Mouse (Mus musculus) c-Kit-negative CD71-positive TER-119-positive erythroid progenitor cells, embryonic 14.5 days (primary cell): Measurements from ENCODE around the gene Rnf6.

Source experiments
- DNase-seq: peaks from one replicate; pipeline ENCODE4 v3.0.0-alpha.2; 2013; ENCODE audit warnings: low read depth, low spot score

Rnf6 gene

DNA sequence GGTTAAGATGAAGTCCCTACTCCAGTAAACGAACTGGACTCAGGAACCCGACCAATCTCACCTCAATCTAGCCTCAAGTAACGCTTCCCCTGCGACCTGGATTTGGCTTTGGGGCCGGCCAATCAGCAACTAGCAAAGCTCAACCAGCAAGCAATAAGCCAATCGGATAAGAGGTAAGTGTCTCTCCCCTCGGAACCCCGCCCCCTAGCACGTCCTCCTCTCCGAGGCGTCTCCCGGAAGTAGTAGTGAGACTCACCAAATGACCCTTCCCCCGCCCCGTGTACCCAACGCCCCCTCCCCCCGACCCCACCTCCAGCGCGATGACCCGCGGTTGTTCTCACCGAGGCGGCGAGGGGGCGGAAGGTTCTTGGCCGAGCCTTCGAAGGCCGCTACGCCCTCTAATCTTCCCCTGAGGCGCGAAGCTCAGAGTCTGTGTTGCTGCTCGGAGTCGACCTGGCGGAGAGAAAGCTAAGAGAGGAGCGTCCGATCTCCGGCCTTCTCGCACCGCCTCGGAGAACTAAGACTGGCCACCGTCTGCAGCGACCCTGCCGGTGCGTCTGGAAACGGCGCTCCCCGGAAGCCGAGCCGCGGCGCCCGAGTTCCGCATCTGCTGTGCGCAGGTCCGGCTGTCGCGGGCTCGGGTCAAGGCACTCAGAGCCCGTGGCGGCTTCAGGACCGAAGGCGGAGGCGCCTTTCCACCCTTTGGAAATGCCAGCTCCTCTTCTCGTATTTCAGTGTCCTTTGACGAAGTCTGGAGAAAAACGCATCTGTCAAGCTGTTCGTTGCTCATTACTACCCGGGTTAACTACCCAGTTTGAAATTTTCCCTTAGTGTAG, at the start of gene Rnf6:
Rnf6 (minus strand) TSS at position 677 of the 836 bp plus-strand sequence.
- DNase-seq, result peak; percentile 88

DNA sequence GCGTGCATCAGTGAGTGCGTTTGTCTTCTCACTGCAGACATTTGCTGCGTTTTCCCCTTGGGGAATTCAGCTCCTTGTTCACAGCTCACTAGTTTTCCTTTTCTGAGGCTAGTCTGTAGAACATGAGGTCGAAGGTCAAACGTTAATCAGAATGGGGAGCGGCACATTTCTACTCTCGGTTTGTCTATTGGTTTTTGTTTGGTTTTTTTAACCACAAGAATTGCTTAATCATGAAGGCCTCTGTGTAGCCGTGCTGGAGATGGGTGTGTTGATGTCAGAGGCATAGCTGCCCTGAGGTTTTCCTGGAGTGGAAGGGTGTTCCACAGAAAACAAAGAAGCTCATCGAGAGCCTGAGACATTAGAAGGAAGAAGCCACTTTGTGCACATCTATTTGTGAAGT, 49.2 kb upstream of the Rnf6 start:
- DNase-seq, result no peak

DNA sequence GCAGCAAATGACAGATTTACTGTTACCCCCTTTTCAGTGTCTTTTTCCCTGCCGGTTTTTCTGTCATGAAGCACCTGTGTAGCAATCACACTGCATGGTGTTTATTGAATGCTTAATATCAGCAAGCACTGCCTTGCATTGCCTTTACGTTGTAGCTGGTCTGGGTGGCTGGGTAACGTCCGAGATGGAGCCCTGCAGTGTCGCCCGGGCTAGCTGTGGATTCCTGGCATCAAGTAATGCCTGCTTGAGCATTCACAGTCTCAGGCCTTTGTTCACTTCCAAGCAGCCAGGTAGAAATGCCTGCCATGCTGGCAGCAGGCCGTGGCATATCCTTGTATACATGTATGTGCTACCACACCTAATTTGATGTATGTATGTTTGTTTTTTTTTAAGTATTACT, 46.4 kb upstream of the Rnf6 start:
- DNase-seq, result no peak

DNA sequence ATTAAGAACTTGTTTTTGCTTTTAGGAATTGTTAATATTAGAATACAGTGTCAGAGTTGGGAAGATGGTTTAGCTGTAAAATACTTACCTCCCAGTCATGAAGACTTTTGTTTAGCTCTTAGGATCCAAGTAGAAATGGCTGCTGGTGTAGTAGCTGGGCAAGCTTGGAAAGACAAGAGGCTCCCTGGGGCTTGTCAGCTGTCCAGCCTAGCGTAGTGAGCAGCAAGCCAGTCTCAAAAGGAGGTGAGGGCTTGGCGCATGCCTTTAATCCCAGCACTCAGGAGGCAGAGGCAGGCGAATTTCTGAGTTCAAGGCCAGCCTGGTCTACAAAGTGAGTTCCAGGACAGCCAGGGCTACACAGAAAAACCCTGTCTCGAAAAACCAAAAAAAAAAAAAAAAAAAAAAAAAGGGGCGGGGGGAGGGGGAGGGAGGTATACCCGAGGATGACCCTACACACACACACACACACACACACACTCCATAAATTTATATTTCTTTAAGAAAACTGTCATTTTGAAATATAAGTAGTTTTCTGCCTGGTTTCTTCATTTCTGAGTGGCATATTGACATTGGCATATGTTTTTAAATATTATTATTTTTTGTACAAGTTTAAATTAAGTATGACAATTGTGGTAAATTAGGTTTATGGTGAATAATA, 44.7 kb upstream of the Rnf6 start:
- DNase-seq, result no peak

DNA sequence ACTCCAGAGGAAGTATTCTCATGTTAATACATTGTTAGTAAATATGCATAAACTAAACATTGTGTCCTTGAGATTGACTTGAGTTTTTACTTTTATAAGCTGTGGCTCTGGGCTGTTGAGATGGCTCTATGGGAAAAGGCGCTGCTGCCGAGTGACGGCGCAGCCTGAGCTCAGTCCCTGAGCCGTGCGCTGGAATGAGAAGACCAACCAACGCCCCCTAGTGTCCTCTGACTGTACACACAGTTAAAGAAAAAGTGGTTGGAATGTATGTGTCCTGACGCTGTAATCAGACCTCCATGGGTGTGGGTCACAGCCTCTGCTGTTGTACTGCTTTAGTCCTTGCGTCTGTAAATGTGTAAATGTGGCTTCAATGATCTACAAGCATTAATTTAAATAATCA, 38.6 kb upstream of the Rnf6 start:
- peak; percentile 54 for DNase-seq

DNA sequence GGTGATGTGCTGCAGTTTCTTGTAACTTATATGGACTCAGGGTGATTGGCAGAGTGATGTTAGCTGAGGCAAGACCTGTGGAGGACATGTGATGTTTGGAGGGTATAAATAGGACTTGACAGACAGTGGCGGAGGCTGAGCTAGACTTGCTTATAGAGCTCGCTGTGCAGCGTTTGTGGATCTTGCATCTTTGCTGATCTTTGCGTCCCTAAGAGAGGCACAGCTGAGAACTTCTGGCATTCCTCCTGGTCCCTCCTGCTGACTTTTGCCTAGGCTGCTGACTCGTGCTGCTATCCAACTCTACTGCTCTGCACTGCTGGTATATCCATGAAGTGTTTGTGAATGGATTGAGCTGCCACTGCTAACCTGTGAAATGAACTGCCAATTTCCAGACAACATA, 32.3 kb upstream of the Rnf6 start:
- DNase-seq, result no peak

DNA sequence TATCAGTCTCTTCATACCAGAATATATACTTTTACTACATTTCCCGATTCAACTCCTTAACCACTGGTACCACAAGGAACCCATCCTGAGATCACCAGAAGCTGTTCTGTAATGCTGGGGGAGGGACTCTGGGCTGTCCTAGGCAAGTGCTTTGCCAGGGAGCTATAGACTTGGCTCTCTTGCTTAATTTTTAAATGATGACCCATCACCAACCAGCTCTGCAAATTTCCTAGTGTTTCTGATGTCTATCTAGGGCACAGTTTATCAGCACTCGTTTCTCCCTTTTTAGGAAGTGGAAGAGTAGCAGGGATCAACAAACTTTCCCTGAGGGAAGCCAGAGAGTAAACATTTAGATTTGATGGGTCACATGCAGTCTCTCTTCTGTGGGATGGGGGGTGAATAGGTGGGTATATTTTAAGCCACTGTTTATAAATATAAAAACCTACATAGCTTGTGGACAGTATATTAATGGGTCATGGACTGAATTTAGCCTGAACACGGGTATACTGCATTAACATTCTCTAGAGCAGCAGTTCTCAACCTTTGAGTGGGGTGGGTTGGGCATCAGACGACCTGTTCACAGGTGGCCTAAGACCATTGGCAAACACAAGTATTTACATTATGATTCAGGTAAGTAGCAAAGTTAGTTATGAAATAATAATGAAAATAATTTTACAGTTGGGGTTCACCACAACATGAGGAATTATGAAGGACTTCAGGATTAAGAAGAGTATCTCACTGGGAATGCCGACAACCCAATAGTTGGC, 30.5 kb upstream of the Rnf6 start:
- DNase-seq, result no peak

DNA sequence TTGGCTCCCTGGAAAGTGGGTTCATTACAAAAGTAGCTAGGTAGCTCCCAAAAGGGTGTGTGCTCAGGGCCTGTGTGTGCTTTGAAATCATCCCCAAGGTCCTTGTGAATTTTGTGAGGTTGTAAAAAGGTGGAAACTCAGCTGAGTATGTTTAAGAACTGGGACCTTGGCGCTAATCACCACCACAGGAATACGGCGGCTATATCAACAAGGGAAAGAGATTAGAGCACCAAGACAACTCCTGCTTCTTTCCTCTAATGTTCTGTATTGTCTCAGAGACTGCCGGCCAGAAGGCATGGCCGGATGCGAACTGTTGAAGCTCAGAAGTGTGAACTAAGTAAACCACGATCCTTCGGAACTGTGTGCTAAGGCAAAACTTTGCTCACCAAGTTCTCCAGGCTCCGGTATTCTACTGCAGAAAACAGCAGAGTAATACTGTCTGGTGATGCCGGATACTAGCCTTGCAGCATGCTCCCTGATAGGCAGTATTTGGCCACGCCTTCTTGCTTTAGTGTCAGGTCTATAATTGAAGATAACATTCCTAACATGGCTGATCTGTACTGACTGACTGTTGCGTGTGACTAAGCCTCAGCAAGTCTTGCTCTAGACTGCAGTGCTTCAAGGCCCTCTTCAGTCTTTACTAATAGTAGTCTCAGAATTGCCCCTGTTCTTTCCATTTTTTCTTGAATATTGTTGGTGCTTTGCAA, 29.2 kb upstream of the Rnf6 start:
- DNase-seq, result peak; percentile 83

DNA sequence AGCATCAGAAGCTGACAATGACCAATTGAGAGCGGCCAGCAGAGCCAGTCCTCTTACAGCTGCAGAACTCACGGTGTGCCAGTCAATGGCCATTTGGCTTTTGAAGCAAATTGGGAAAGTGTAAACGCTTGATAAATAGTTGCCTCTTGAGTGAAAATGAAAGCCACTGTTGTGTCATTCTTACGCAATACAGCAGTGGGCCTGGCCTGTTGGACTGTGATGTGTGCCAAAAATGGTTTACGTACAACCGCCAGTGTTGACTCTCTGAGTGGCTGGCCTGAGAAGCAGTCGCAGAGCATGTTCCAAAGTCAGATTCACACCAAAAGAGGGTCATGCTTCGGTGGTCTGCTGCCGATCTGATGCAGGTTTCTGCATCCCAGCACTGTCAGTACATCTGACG, 27.4 kb upstream of the Rnf6 start:
- DNase-seq, result no peak

DNA sequence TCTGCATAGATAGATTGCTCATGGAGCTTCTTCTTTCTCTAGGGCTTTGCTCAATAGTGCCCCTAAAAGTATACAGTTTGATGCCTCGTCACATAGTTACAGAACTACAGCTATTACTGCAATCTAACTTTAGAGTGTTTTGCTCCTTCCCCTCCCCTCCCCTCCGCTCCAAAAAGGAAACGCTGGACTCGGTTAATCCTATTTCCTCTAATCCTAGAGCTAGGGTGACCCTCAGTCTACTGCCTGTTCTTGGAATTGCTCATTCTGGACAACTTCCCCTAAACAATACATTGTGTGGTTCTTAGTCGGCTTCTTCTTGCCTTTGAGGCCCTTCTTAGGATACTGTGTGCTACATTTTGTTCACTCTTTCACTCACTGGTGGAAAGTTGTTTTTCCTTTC, 26.4 kb upstream of the Rnf6 start:
- no peak for DNase-seq

DNA sequence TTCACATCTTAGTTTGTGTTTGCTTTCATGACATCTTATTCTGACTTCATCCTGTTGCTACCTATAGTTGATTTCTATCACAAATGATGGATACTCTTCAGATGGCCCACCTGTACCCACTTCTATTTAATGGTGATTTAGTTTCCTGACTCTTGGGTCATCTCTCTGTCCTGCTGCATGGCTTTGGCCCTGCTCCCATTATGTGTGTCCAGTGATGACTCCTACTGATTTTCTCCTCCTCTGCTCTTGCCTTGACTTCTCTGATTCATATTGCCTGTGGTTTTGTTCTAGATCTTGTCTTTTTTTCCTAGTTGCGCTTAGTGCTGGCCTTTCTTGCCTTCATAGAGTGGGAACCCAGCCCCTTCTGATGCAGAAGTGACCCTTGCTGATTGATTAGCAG, 25.0 kb upstream of the Rnf6 start:
- DNase-seq, result no peak

DNA sequence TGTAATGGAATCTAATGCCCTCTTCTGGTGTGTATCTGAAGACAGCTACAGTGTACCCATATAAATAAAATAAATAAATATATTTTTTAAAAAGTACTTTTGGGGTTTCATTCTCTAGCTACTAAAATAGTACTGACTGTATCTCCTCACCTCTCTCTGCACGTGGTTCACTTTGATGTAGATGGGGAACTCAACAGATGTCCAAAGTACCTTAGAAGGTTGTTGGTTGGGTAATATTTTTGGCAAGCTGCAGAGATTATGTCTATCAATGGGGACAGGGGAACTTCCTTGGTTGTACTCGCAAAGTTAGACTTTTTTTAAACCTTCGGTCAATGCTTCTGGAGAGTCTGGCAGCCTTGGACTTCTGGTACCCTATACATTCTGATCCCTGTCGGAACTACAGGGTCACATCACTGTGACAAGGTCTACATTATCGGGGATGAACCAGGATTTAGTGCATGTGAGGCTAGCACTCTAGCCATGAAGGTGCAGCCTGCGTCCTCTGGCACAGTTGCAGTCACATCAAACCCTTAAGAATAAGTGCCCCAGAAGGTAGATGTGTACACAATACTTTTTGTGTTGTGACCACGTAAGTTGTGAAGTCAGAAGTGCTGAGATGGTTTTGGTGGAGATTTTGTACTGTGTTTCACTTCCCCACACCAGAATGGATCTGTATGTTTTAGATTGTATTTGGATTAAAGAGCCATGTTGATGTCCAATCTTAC, 24.5 kb upstream of the Rnf6 start:
- DNase-seq, result no peak

DNA sequence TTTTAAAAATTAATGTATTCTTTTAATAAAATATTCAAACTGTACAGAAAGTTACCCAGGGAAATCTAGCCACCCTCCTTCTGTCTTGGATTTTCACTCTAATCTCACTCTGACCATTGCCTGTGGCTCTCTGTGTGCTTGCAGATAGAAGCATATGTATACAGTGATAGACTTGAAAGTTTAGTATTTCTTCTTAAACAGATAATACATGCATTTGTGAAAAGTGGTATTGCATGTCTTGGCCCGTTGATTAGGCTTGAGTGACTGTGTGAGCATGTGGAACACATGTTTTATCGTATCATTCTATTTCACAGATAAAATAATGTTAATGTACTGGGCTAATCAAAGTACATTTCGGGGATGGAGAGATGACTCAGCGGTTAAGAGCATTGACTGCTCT, 23.8 kb upstream of the Rnf6 start:
- no peak for DNase-seq

DNA sequence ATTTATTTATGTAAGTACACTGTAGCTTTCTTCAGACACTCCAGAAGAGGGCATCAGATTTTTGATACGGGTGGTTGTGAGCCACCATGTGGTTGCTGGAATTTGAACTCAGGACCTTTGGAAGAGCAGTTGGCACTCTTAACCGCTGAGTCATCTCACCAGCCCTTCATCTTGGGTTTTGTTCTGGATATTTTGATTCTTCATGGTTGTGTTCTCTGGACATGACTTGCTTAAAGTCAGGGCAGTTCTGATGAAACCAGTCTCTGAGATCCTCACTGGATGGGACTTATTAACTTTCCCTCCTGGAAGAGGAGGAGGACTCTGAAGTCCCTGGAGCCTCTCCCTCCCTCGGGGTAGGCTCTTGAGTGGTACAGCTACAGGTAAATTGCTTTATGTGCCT, 19.8 kb upstream of the Rnf6 start:
- DNase-seq, result no peak

DNA sequence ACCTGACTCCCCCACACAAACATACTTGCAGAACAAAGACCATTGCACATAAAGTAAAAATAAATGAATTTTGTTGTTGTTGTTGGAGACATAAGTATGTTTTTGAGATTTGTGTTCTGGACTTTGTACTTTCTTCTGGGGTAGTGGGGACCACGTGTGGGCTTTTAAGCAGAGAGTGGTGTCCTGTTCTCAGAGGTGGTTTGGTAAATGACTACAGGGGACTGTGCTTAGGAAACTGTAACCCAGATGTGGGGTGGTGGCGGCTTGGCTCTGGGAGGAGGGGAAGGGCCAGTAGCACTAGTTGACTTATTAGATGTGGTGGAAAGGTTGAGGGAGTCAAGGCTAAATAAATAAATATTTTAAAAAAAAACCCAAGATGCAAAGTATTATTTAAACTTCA, 19.4 kb upstream of the Rnf6 start:
- DNase-seq, result no peak

DNA sequence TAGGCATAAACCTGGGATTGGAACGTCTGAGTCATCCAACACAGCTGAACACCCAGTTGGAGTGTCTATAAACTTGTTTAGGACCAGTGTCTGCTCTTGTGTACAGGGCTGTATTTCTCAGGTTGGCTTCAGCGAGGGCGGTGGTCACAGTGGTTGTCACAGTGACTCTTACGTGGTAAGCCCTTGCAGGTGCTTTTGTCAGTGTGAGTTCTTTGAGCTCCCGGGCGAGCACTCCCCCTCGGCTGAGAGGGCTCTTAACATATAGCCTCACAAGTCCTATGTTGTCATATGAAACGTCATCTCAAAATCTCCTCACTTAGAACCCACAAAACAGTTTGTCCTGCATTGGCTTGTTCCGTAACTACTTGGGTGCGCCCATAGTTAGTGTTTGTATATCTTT, 16.9 kb upstream of the Rnf6 start:
- DNase-seq, result no peak

DNA sequence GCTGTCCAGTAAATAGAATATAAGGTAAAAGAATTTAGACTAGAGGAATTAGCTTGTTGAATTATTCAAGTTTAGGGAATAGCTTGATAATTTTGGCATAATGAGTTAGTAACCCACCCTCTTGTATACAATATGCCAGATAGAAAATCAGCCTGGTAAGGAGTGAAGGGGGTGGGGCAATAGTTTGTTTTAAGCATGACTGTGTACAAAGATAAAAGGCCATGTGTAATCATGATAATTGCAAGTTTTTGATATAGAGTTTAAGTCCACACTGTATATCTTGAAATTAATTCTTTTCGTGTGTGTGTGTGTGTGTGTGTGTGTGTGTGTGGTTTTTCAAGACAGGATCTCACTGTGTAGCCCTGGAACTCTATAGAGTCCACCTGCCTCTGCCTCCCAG, 13.0 kb upstream of the Rnf6 start:
- no peak for DNase-seq

DNA sequence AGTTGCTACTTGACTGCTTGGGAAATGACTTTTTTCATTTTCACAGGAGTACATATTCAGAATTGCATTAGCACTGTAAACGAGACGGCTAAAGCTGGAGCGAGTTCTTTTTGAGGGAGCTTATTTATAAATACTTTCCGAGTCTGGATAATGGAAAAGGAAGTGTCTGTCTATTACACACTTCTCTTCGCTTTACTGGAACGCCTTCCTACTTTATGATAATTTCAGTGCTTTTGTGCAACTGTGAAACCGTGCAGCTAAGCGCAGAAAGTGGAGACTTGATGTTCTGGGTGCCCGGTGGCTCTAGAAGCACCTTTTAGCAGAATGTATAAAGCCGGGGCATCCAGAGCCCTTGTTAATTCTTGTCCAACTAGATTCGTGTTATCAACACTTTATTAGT, 11.5 kb upstream of the Rnf6 start:
- DNase-seq, result no peak

DNA sequence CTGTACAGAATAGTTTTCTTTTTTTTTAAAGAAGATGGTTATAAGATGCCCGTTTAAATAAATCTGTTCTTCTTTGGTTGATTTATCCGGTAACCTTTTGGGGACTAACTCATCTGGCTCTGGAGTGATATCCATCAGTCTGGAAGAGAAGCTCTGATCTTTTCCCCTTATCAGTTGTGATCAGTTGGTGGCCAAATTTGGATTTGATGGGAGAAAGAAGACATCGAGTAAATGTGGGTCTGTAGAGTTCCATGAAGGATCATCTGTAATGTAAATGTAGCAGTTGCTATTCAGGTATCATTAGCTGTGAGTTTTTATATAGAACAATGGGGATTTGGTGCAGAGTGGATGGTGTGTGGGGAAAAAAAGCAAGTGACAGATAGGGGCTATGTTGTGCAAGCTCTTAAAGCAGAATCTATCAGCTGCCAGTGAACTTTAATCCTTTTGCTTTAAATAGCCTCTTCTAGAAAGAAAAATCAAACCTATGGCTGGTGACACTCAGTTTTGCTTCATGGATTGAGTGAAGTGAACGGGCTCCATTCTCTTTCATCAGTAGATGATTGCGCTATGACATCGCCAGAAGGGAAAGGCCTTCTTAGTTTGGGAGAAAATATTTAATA, 10.8 kb upstream of the Rnf6 start:
- no peak for DNase-seq

DNA sequence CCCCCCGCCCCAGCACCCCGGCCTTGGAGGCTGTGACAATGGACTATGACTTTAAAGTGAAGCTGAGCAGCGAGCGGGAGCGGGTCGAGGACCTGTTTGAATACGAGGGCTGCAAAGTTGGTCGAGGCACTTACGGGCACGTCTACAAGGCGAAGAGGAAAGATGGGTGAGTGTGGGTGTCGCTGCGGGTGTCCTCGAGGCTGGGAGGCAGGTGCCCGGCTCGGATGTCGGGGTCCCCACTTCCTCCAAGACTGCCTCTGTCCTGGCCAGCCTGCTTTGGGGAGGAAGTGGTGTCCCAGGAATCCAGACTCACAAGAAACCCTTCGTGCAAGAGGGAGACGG, 10.3 kb upstream of the Rnf6 start:
- DNase-seq, result no peak
